8 mouse cellular contexts compared by ENCODE assay signal in genomic region chr4:88033729-88034386, GRCm38 (mm10). TPM values are rescaled to one million over a fixed set of nuclear protein-coding genes. Genes with fewer than 3 reads are reported as not detected.
DNase-seq lines count a peak whose midpoint lies in the region; ATAC-seq lines count a peak whose summit lies in the region.

No protein-coding gene starts in this region.

- H3K4me3 ChIP-seq in embryonic facial prominence, embryonic 10.5 days: peak overlapping the region; percentile 94
- peak overlapping the region; percentile 90 for H3K4me3 ChIP-seq in limb, embryonic 12.5 days (replicated peaks)
- peak overlapping the region; percentile 83 for H3K4me3 ChIP-seq in midbrain, embryonic 14.5 days (replicated peaks; ENCODE audit: low read depth, low read length)

- no peak for ATAC-seq in limb, embryonic 12.5 days (ENCODE audit: insufficient number of reproducible peaks, insufficient read depth, low FRiP score, low TSS enrichment, low read depth)
- ATAC-seq in midbrain, embryonic 14.5 days (ENCODE audit: low FRiP score, low TSS enrichment): no peak

- WGBS in embryonic facial prominence, embryonic 10.5 days: under 1% methylated on average over 25 of the region's 25 CpGs
- WGBS in limb, embryonic 12.5 days: under 1% methylated on average over 25 of the region's 25 CpGs
- under 1% methylated on average over 25 of the region's 25 CpGs for WGBS in midbrain, embryonic 14.5 days

- peaks cover 32% of the 10 kb centered on the region for H3K4me1 ChIP-seq in embryonic facial prominence, embryonic 10.5 days
- peaks cover 25% of the 10 kb centered on the region for H3K4me1 ChIP-seq in limb, embryonic 12.5 days (replicated peaks)
- H3K4me1 ChIP-seq in midbrain, embryonic 14.5 days (ENCODE audit: control insufficient read depth, insufficient read depth, low read length): peaks cover 28% of the 10 kb centered on the region

- peak; percentile 16 for DNase-seq in 3T3-L1 (ENCODE audit: low read depth, low spot score)
- peak; percentile 15 for DNase-seq in ES-CJ7 (ENCODE audit: low read depth, low spot score)
- peak; percentile 42 for DNase-seq in embryonic facial prominence, embryonic 10.5 days (ENCODE audit: low spot score)
- DNase-seq in heart, postnatal 36 days: peak; percentile 14 to 19
- no peak for DNase-seq in midbrain, embryonic 14.5 days
- peak; percentile 44 for DNase-seq in thymus, postnatal 14 days
- no peak for DNase-seq in layer of hippocampus, postnatal 10 days (ENCODE audit: low spot score in 2 of 2)

- no peaks in the 10 kb centered on the region for H3K9me3 ChIP-seq in embryonic facial prominence, embryonic 10.5 days
- no peaks in the 10 kb centered on the region for H3K9me3 ChIP-seq in limb, embryonic 12.5 days
- no peaks in the 10 kb centered on the region for H3K9me3 ChIP-seq in midbrain, embryonic 14.5 days (ENCODE audit: control insufficient read depth, low read length)

- H3K27me3 ChIP-seq in embryonic facial prominence, embryonic 10.5 days (replicated peaks; ENCODE audit: low read depth, poor library complexity, severe bottlenecking): peaks cover 13% of the 10 kb centered on the region
- H3K27me3 ChIP-seq in limb, embryonic 12.5 days: peaks cover 10% of the 10 kb centered on the region; the same call in 1 of the 2 replicates
- 0 out of 2 replicates have a peak, but pooled peaks cover 8% of the 10 kb centered on the region for H3K27me3 ChIP-seq in midbrain, embryonic 14.5 days (ENCODE audit: control insufficient read depth, insufficient read depth, low read length)

- H3K27ac ChIP-seq in embryonic facial prominence, embryonic 10.5 days (replicated peaks): peak overlapping the region; percentile 95
- peak overlapping the region; percentile 98 for H3K27ac ChIP-seq in limb, embryonic 12.5 days
- H3K27ac ChIP-seq in midbrain, embryonic 14.5 days (replicated peaks; ENCODE audit: low read depth, low read length): no peak overlapping the region

- peaks cover 9% of the 10 kb centered on the region for H3K36me3 ChIP-seq in embryonic facial prominence, embryonic 10.5 days (replicated peaks)
- H3K36me3 ChIP-seq in limb, embryonic 12.5 days: no peaks in the 10 kb centered on the region
- no peaks in the 10 kb centered on the region for H3K36me3 ChIP-seq in midbrain, embryonic 14.5 days (ENCODE audit: control insufficient read depth, insufficient read depth, low read length)

- peak overlapping the region; percentile 50 for H3K9ac ChIP-seq in limb, embryonic 12.5 days (replicated peaks)
- no peak overlapping the region; the same call in 1 of the 2 replicates for H3K9ac ChIP-seq in midbrain, embryonic 14.5 days (replicated peaks; ENCODE audit: low read length)

- peak overlapping the region; percentile 84 for H3K4me2 ChIP-seq in limb, embryonic 12.5 days
- peak overlapping the region; percentile 86 for H3K4me2 ChIP-seq in midbrain, embryonic 14.5 days (ENCODE audit: low read length)

- intact Hi-C loops in heart, postnatal 36 days (cut with DNase I): loop anchor here (1.0 to 2.0 kb wide), 4 partner anchors 61 to 511 kb away; no protein-coding TSS in a partner anchor

RNA-seq across cellular contexts. Expression of gene Mllt3, which starts 0.7 kb away (rescaled TPM):
- 46.5 and 55.4 TPM in 2 replicates for polyA plus RNA-seq in embryonic facial prominence, embryonic 10.5 days (2016; fragmentation: Nextera tagmentation; extraction: Ambion mirVana)
- 10 to 100 TPM; 10.5 to 14.9 TPM for total RNA-seq in heart, postnatal 36 days (2021)
- 63.8 and 64.5 TPM in 2 replicates for polyA plus RNA-seq in limb, embryonic 12.5 days (2016; fragmentation: Nextera tagmentation; extraction: Ambion mirVana)
- 85.0 and 104 TPM in 2 replicates for polyA plus RNA-seq in midbrain, embryonic 14.5 days (2014; fragmentation: Nextera tagmentation; extraction: Ambion mirVana)
- 10 to 100 TPM; 46.7 to 49.5 TPM for total RNA-seq in layer of hippocampus, postnatal 10 days (2021)

Comparison
In these comparisons a context has a peak if more than half of its experiments do, and no peak if none do; other contexts are left out.
1. DNase-seq: peak in 3T3-L1 (single experiment), ES-CJ7 (single experiment), embryonic facial prominence, embryonic 10.5 days (single experiment), heart, postnatal 36 days (2 of 2) and thymus, postnatal 14 days (single experiment); none in midbrain, embryonic 14.5 days (single experiment) and layer of hippocampus, postnatal 10 days (0 of 2).
2. Peak in every context shown above with its lines, with median percentiles within 50 percentile points of each other: H3K4me3 ChIP-seq.